Comparison of ENCODE assay signal across 8 mouse cellular contexts in genomic region chr4:41554994-41555663, GRCm38 (mm10). TPM values are rescaled to one million over a fixed set of nuclear protein-coding genes. Genes with fewer than 3 reads are reported as not detected.
A peak's percentile ranks its signal among the peaks of the same experiment; 100 is the strongest.
DNase-seq lines count a peak whose midpoint lies in the region; ATAC-seq lines count a peak whose summit lies in the region.

No protein-coding gene starts in this region.

- H3K27me3 ChIP-seq in midbrain, embryonic 13.5 days = no peaks in the 10 kb centered on the region
- no peaks in the 10 kb centered on the region for H3K27me3 ChIP-seq in midbrain, embryonic 16.5 days (ENCODE audit: control insufficient read depth, insufficient read depth, low read depth, low read length)
- H3K27me3 ChIP-seq in heart, embryonic 13.5 days (replicated peaks) = no peaks in the 10 kb centered on the region
- H3K27me3 ChIP-seq in midbrain, embryonic 14.5 days (ENCODE audit: control insufficient read depth, insufficient read depth, low read length) = no peaks in the 10 kb centered on the region

- WGBS in midbrain, embryonic 13.5 days = 86% methylated on average over 14 of the region's 14 CpGs
- 81% methylated on average over 14 of the region's 14 CpGs for WGBS in midbrain, embryonic 16.5 days
- WGBS in heart, embryonic 13.5 days = 60% methylated on average over 14 of the region's 14 CpGs
- WGBS in midbrain, embryonic 14.5 days = 90% methylated on average over 14 of the region's 14 CpGs

- peak; percentile 85 to 90 for DNase-seq in kidney, postnatal 36 days
- DNase-seq in spleen, postnatal 36 days (ENCODE audit: low spot score in 2 of 2) = peak; percentile 23 to 50
- no peak for DNase-seq in midbrain, embryonic 14.5 days

- no peak overlapping the region for H3K4me3 ChIP-seq in midbrain, embryonic 13.5 days (replicated peaks)
- no peak overlapping the region for H3K4me3 ChIP-seq in midbrain, embryonic 16.5 days (ENCODE audit: low read depth, low read length)
- no peak overlapping the region for H3K4me3 ChIP-seq in heart, embryonic 13.5 days
- H3K4me3 ChIP-seq in midbrain, embryonic 14.5 days (replicated peaks; ENCODE audit: low read depth, low read length) = no peak overlapping the region

- H3K36me3 ChIP-seq in midbrain, embryonic 13.5 days = no peaks in the 10 kb centered on the region
- H3K36me3 ChIP-seq in midbrain, embryonic 16.5 days (ENCODE audit: control insufficient read depth, insufficient read depth, low read length) = no peaks in the 10 kb centered on the region
- no peaks in the 10 kb centered on the region for H3K36me3 ChIP-seq in heart, embryonic 13.5 days
- no peaks in the 10 kb centered on the region for H3K36me3 ChIP-seq in midbrain, embryonic 14.5 days (ENCODE audit: control insufficient read depth, insufficient read depth, low read length)

- no peak overlapping the region for H3K9ac ChIP-seq in midbrain, embryonic 13.5 days (replicated peaks)
- H3K9ac ChIP-seq in midbrain, embryonic 16.5 days (ENCODE audit: low read depth, low read length) = no peak overlapping the region
- H3K9ac ChIP-seq in heart, embryonic 13.5 days = no peak overlapping the region
- no peak overlapping the region for H3K9ac ChIP-seq in midbrain, embryonic 14.5 days (replicated peaks; ENCODE audit: low read length)

- no peaks in the 10 kb centered on the region for H3K9me3 ChIP-seq in midbrain, embryonic 13.5 days
- no peaks in the 10 kb centered on the region for H3K9me3 ChIP-seq in midbrain, embryonic 16.5 days (replicated peaks; ENCODE audit: control insufficient read depth, low read length, poor library complexity, severe bottlenecking)
- no peaks in the 10 kb centered on the region for H3K9me3 ChIP-seq in heart, embryonic 13.5 days
- no peaks in the 10 kb centered on the region for H3K9me3 ChIP-seq in midbrain, embryonic 14.5 days (ENCODE audit: control insufficient read depth, low read length)

- H3K4me2 ChIP-seq in midbrain, embryonic 13.5 days (replicated peaks) = no peak overlapping the region
- H3K4me2 ChIP-seq in midbrain, embryonic 16.5 days (ENCODE audit: low read length) = no peak overlapping the region
- 0 out of 2 replicates have a peak overlapping the region, but pooled peaks have one; percentile 13 for H3K4me2 ChIP-seq in heart, embryonic 13.5 days
- H3K4me2 ChIP-seq in midbrain, embryonic 14.5 days (ENCODE audit: low read length) = no peak overlapping the region

- H3K27ac ChIP-seq in midbrain, embryonic 13.5 days = 0 out of 2 replicates have a peak overlapping the region, but pooled peaks have one; percentile 35
- no peak overlapping the region for H3K27ac ChIP-seq in midbrain, embryonic 16.5 days (ENCODE audit: low read length)
- peak overlapping the region; percentile 74 for H3K27ac ChIP-seq in heart, embryonic 13.5 days (replicated peaks)
- H3K27ac ChIP-seq in midbrain, embryonic 14.5 days (replicated peaks; ENCODE audit: low read depth, low read length) = no peak overlapping the region

- ATAC-seq in midbrain, embryonic 13.5 days = no peak
- no peak for ATAC-seq in midbrain, embryonic 16.5 days
- ATAC-seq in common myeloid progenitor, adult 5-6 weeks (replicated peaks; ENCODE audit: low read depth, poor library complexity, severe bottlenecking) = peak; percentile 84
- no peak for ATAC-seq in heart, embryonic 13.5 days (ENCODE audit: extremely low read depth, insufficient number of reproducible peaks, low FRiP score, low TSS enrichment)
- no peak for ATAC-seq in monocyte, adult 5-6 weeks (replicated peaks; ENCODE audit: insufficient number of reproducible peaks, low FRiP score, low TSS enrichment, poor library complexity, severe bottlenecking)
- ATAC-seq in midbrain, embryonic 14.5 days (ENCODE audit: low FRiP score, low TSS enrichment) = no peak

- peaks cover 56% of the 10 kb centered on the region for H3K4me1 ChIP-seq in midbrain, embryonic 13.5 days (replicated peaks)
- peaks cover 14% of the 10 kb centered on the region for H3K4me1 ChIP-seq in midbrain, embryonic 16.5 days (ENCODE audit: control insufficient read depth, insufficient read depth, low read length)
- H3K4me1 ChIP-seq in heart, embryonic 13.5 days = peaks cover 22% of the 10 kb centered on the region
- peaks cover 26% of the 10 kb centered on the region; the same call in 1 of the 2 replicates for H3K4me1 ChIP-seq in midbrain, embryonic 14.5 days (ENCODE audit: control insufficient read depth, insufficient read depth, low read length)

RNA-seq across cellular contexts. Expression of gene Fam219a, which starts 14.2 kb away (rescaled TPM):
- polyA plus RNA-seq in midbrain, embryonic 13.5 days (2015; fragmentation: Nextera tagmentation; extraction: Ambion mirVana) = 13.1 and 18.8 TPM in 2 replicates
- 16.4 and 21.7 TPM in 2 replicates for polyA plus RNA-seq in midbrain, embryonic 16.5 days (2015; fragmentation: Nextera tagmentation; extraction: Ambion mirVana)
- total RNA-seq in common myeloid progenitor, adult 5-6 weeks (2017) = 0.64 and 3.2 TPM in 2 replicates
- polyA plus RNA-seq in heart, embryonic 13.5 days (2015; fragmentation: Nextera tagmentation; extraction: Ambion mirVana) = 2.3 TPM in 2 replicates
- total RNA-seq in monocyte, adult 5-6 weeks (2017) = 0.95 to 9.1 TPM (median 5.6 TPM) in 3 replicates
- polyA plus RNA-seq in midbrain, embryonic 14.5 days (2014; fragmentation: Nextera tagmentation; extraction: Ambion mirVana) = 19.9 and 22.3 TPM in 2 replicates

RNA-seq across cellular contexts. Expression of gene Dnaic1, which starts 14.4 kb away (rescaled TPM):
- 2.4 and 2.7 TPM in 2 replicates for polyA plus RNA-seq in midbrain, embryonic 13.5 days (2015; fragmentation: Nextera tagmentation; extraction: Ambion mirVana)
- polyA plus RNA-seq in midbrain, embryonic 16.5 days (2015; fragmentation: Nextera tagmentation; extraction: Ambion mirVana) = 1.4 and 2.6 TPM in 2 replicates
- not detected in 2 replicates for total RNA-seq in common myeloid progenitor, adult 5-6 weeks (2017)
- 2.1 and 2.2 TPM in 2 replicates for polyA plus RNA-seq in heart, embryonic 13.5 days (2015; fragmentation: Nextera tagmentation; extraction: Ambion mirVana)
- total RNA-seq in monocyte, adult 5-6 weeks (2017) = not detected in 3 replicates
- 2.0 and 2.8 TPM in 2 replicates for polyA plus RNA-seq in midbrain, embryonic 14.5 days (2014; fragmentation: Nextera tagmentation; extraction: Ambion mirVana)

RNA-seq across cellular contexts. Expression of gene 1110017D15Rik, which starts 38.0 kb away (rescaled TPM):
- polyA plus RNA-seq in midbrain, embryonic 13.5 days (2015; fragmentation: Nextera tagmentation; extraction: Ambion mirVana) = 8.3 and 8.5 TPM in 2 replicates
- polyA plus RNA-seq in midbrain, embryonic 16.5 days (2015; fragmentation: Nextera tagmentation; extraction: Ambion mirVana) = 15.1 and 18.5 TPM in 2 replicates
- 0.58 TPM in 1 of 2 replicates, not detected in the other for total RNA-seq in common myeloid progenitor, adult 5-6 weeks (2017)
- 0.44 TPM in 1 of 2 replicates, not detected in the other for polyA plus RNA-seq in heart, embryonic 13.5 days (2015; fragmentation: Nextera tagmentation; extraction: Ambion mirVana)
- total RNA-seq in monocyte, adult 5-6 weeks (2017) = 2.1 to 2.2 TPM in 2 of 3 replicates, not detected in the other
- polyA plus RNA-seq in midbrain, embryonic 14.5 days (2014; fragmentation: Nextera tagmentation; extraction: Ambion mirVana) = 12.9 and 13.2 TPM in 2 replicates

RNA-seq across cellular contexts. Expression of gene AI464131, which starts 52.3 kb away (rescaled TPM):
- polyA plus RNA-seq in midbrain, embryonic 13.5 days (2015; fragmentation: Nextera tagmentation; extraction: Ambion mirVana) = 5.5 and 5.7 TPM in 2 replicates
- polyA plus RNA-seq in midbrain, embryonic 16.5 days (2015; fragmentation: Nextera tagmentation; extraction: Ambion mirVana) = 7.4 and 11.6 TPM in 2 replicates
- 0.09 TPM in 1 of 2 replicates, not detected in the other for total RNA-seq in common myeloid progenitor, adult 5-6 weeks (2017)
- polyA plus RNA-seq in heart, embryonic 13.5 days (2015; fragmentation: Nextera tagmentation; extraction: Ambion mirVana) = 2.0 and 2.2 TPM in 2 replicates
- 0.21 TPM in 1 of 3 replicates, not detected in the others for total RNA-seq in monocyte, adult 5-6 weeks (2017)
- 7.2 and 8.0 TPM in 2 replicates for polyA plus RNA-seq in midbrain, embryonic 14.5 days (2014; fragmentation: Nextera tagmentation; extraction: Ambion mirVana)

Comparison
In these comparisons a context has a peak if more than half of its experiments do, and no peak if none do; other contexts are left out.
1. H3K27ac ChIP-seq: peak in midbrain, embryonic 13.5 days (single experiment) and heart, embryonic 13.5 days (single experiment); none in midbrain, embryonic 16.5 days (single experiment) and midbrain, embryonic 14.5 days (single experiment).